Mouse (Mus musculus) myocyte (in vitro differentiated cells): ENCODE results near the gene Ptprm.

Source experiments
- CEBPB ChIP-seq: IDR thresholded peaks from 2 replicates; pipeline ENCODE4 v1.6.1; 2011; ENCODE audit warnings: mild to moderate bottlenecking, moderate library complexity; ENCODE audit not compliant: poor library complexity, insufficient read depth, severe bottlenecking
- MAX ChIP-seq: IDR thresholded peaks from one replicate; pipeline ENCODE4 v1.6.1; 2011; ENCODE audit warnings: low read depth, mild to moderate bottlenecking, control low read depth
- POLR2A ChIP-seq: IDR thresholded peaks from one replicate; pipeline ENCODE4 v1.6.1; 2011; ENCODE audit warnings: low read depth, mild to moderate bottlenecking, control low read depth, moderate library complexity; ENCODE audit not compliant: insufficient read length
- POLR2AphosphoS2 ChIP-seq: IDR thresholded peaks from one replicate; pipeline ENCODE4 v1.6.1; 2011; ENCODE audit warnings: low read depth, control low read depth; ENCODE audit not compliant: insufficient read length
- SRF ChIP-seq: IDR thresholded peaks from one replicate; pipeline ENCODE4 v1.6.1; 2011; ENCODE audit warnings: low read depth; ENCODE audit not compliant: control insufficient read depth, insufficient read length
- USF1 ChIP-seq: IDR thresholded peaks from one replicate; pipeline ENCODE4 v1.6.1; 2011; ENCODE audit warnings: low read depth, mild to moderate bottlenecking, control low read depth, moderate library complexity

- TF ChIP-seq USF1 (no peak), POLR2A (no peak), MAX (no peak), CEBPB (no peak), SRF (no peak), POLR2AphosphoS2 (no peak)
These were observed 363.5 kb downstream of the Ptprm start for GRCm38 (mm10) chr17:66990761-66991160.
